Mouse (Mus musculus): ENCODE results near the gene Bmp8b.

The Bmp8b gene

DNA sequence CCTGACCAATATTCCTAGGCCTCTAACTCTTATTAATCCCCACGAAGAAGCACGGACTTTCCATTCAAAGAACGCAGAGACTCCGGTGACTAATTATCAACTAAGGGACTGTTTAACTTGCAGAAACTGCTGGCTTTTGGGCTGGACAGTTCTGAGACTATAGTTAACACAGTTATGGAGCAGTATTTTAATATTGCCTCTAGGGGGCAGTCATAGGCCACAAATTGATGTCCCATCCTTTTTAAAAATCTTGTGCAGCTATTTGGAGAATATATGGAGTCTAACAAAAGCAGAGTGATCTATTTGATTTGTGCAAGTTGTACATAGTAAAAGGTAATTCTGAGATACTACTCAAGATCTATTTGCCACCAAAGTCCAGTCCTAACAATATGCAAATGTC is 50.0 kb downstream of the Bmp8b start:
- TF ChIP-seq GATA4 (IDR thresholded peaks at IDR 0.05; ENCODE audit: insufficient replicate concordance, low read length): no peak

DNA sequence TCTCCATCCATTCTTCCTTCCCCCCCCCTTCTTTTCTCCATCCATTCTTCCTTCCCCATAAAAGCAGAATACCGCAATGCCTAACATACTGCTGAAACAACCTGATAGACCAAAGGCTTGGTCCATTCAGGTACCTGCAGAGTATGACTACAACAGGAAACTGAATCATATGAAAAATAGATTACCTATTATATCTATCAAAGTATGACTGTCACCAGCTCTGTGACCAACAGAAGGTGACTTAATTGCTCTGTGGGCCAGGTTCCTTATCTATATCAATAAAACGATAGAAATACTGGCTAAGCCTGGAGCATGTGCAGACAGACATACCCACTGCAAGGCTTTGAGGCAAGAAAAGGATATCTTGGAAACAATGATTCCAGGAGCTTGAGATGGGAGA is 50.5 kb downstream of the Bmp8b start:
- no peak for TF ChIP-seq GATA4 (IDR thresholded peaks at IDR 0.05; ENCODE audit: insufficient replicate concordance, low read length)

DNA sequence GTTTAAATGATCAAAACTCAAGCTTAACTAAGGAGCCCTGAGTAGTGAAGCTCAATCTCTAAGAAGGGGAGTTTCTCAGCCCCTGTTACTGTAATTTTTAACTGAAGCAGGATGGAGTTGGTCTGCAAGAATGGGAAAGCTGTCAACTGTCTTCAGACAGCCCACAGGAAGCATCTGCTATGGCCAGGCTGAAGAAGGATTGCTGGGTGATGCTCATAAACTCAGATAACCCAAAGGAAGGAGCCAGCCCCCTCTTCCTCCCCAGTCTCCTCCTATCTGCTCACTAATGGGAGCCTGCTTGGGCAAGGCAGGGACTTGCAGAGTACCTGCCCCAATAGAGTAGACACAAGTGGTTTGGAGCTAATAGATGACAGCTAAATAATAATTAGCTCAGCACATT is 50.9 kb downstream of the Bmp8b start:
- no peak for TF ChIP-seq GATA4 (IDR thresholded peaks at IDR 0.05; ENCODE audit: insufficient replicate concordance, low read length)

GRCm38 (mm10) chr4:123160571-123160970 is 55.6 kb downstream of the Bmp8b start:
- no peak for TF ChIP-seq GATA4 (IDR thresholded peaks at IDR 0.05; ENCODE audit: insufficient replicate concordance, low read length)

DNA sequence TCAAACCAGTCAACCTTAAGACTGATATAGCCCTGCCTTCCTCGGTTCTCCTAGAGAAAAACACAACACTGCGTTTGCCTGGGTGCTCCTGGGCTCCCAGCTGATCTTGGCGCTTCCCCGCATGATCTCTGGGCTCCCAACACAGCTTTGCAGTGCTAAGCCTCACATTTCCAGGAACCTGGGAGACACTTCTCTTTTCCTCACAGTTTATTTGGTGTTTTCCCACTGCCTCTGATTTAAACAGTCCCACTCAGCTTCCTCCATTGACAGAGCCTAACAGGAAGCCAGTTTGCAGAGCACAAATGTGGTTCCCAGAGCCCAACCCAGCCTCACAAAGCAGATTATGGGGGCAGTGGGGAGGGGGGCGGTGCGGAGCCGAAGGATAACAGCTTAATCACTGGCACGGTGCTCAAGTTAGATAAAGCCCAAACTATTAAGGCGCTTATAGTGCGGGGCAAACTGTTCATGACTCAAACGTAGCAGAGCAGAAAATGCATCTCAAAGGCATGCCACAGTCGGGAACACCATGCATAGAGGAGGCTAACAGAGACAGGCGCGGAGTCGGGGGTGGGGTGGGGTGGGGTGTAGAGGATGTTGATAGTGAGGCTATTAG is 57.4 kb downstream of the Bmp8b start:
- no peak for TF ChIP-seq GATA4 (IDR thresholded peaks at IDR 0.05; ENCODE audit: insufficient replicate concordance, low read length)

DNA sequence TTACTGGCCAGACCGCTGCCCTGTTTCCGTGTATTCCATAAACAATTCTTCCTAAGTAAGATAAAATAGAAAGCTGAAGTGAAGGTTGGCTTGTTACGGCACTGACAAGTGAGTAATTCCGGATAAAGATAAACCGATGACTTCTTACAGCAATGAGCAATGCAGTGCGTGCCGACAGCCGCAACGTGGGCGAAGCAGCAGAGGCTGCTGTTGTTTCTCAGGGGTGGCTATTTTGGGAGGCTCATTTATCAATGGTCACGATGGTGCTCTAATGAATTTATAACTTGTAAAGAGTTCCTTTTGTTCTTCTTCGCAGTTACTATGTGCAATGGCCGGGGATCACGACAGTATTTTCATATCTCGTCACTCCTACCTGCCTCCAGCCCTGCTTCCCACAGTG is 59.2 kb downstream of the Bmp8b start:
- no peak for TF ChIP-seq GATA4 (IDR thresholded peaks at IDR 0.05; ENCODE audit: insufficient replicate concordance, low read length)

DNA sequence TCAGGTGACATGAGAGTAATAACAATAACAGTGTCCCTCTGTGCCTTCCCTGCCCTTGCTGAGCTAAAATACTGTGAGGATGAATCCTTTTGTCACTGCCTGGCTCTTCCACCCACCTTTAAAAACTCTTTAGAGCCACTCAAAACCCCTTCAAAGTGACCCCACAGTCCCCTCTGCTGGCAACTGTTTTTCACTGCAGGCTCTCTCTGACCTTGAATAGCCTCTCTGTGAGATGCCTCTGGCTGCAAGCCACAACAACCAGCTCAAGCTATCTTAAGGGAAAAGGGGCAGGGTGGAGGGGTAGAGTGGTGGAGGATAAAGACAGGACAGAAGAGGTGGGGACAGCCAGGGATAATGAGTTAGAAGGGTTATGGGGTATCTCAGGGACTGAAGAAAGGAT is 66.8 kb downstream of the Bmp8b start:
- no peak for TF ChIP-seq GATA4 (IDR thresholded peaks at IDR 0.05; ENCODE audit: insufficient replicate concordance, low read length)

All from liver, adult (tissue).